Mouse (Mus musculus) E14TG2a.4 (cell line): ENCODE measurements around the gene Mrgpra6.

ENCODE experiments used
- CTCF ChIP-seq: conservative IDR thresholded peaks from 2 replicates; pipeline ENCODE4 v1.5.1; 2014; ENCODE audit warnings: low read length
- NANOG ChIP-seq: IDR thresholded peaks from 2 replicates; pipeline ENCODE4 v1.6.1; 2014; ENCODE audit warnings: borderline replicate concordance, low read length, mixed read lengths

- no peak for TF ChIP-seq CTCF
- TF ChIP-seq NANOG: no peak
Measured at GRCm38 (mm10) chr7:47252770-47253169, 48.0 kb upstream of the Mrgpra6 start, which contains the start of gene Mrgpra9.
